ENCODE assay signal across 17 mouse cellular contexts in the genomic region with DNA sequence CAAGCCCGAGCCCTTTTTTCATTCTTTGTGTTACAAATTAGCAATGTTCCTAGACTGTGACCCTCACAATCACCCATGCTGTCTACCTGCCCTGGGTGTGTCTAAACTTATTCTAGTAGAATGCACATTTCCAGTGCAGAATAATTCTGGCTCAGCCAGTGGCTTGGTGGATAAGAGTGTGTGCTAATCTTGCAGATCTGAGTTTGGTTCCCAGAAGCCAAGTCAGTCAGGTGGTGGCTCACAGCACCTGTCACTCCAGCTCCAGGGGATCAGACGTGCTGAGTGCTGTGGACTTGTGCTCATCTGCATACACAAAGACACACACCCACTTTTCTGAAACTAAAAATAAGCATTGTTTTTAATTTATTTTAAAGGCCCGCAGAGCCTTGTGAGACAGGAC. TPM values are rescaled to one million over a fixed set of nuclear protein-coding genes. Genes with fewer than 3 reads are reported as not detected.
DNase-seq lines count a peak whose midpoint lies in the region; TF ChIP-seq lines count a peak whose summit lies in the region.
"Had no signal": no experiment of that assay in that cellular context is flagged by ENCODE, and none has a peak within 500 bp of the region (broad histone marks: within the 10 kb centered on the region; RNA-seq: fewer than 3 reads in every experiment).

No protein-coding gene starts in this region.

- peak; percentile 17 for DNase-seq in gastrocnemius, adult 2 months
- DNase-seq in gastrocnemius, postnatal 4 days (ENCODE audit: low spot score in 2 of 2) = no peak
- DNase-seq in ES-CJ7 (ENCODE audit: low read depth, low spot score) = peak; percentile 44
- DNase-seq in ZHBTc4 (ENCODE audit: low read depth, low spot score) = peak; percentile 64
- DNase-seq in skeletal muscle tissue, adult 2 months (ENCODE audit: low read depth, low spot score) = peak; percentile 11
- no peak for DNase-seq in embryo, embryonic 10.5 days (ENCODE audit: low spot score)
- no peak for DNase-seq in adrenal gland, adult 2 months
- DNase-seq: adrenal gland, adult 8-10 months; cerebellum, adult 18-20 months; cerebellum, adult 9-11 months; cerebellum, postnatal 36 days; gastrocnemius, postnatal 14 days had no signal

- no peak for TF ChIP-seq CTCF in gastrocnemius, adult 2 months (IDR thresholded peaks at IDR 0.05)

- no peak overlapping the region for H3K4me3 ChIP-seq in gastrocnemius, adult 2 months
- H3K4me3 ChIP-seq: forebrain, embryonic 15.5 days; heart, embryonic 12.5 days; hindbrain, embryonic 10.5 days; hindbrain, embryonic 15.5 days had no signal

- intact Hi-C loops in gastrocnemius, adult 2 months (cut with DNase I) = no loop called here

- H3K27ac ChIP-seq in gastrocnemius, adult 2 months = no peak overlapping the region
- H3K27ac ChIP-seq: forebrain, embryonic 15.5 days; hindbrain, embryonic 10.5 days; hindbrain, embryonic 15.5 days had no signal

RNA-seq across cellular contexts. Expression of gene Gkap1, which starts 38.3 kb away (rescaled TPM):
- 10 to 100 TPM; 27.5 to 31.9 TPM for total RNA-seq in gastrocnemius, adult 2 months (2021)
- 10 to 100 TPM; 35.1 to 40.8 TPM for total RNA-seq in gastrocnemius, postnatal 4 days (2021)
- 10 to 100 TPM; 48.1 to 53.5 TPM for total RNA-seq in adrenal gland, adult 2 months (2021)
- polyA plus RNA-seq in adrenal gland, adult 2 months (2012; rRNA removed) = 12.1 and 20.3 TPM in 2 replicates

RNA-seq across cellular contexts. Expression of gene Kif27, which starts 45.2 kb away (rescaled TPM):
- under 1 TPM in 1 of 2 experiments, not detected in 1; 0.08 TPM for total RNA-seq in gastrocnemius, adult 2 months (2021)
- total RNA-seq in gastrocnemius, postnatal 4 days (2021) = 1 to 10 TPM in 1 of 2 experiments, under 1 TPM in 1; 0.81 to 1.0 TPM
- total RNA-seq in adrenal gland, adult 2 months (2021) = 1 to 10 TPM in 1 of 2 experiments, under 1 TPM in 1; 0.63 to 1.1 TPM
- 0.08 and 0.11 TPM in 2 replicates for polyA plus RNA-seq in adrenal gland, adult 2 months (2012; rRNA removed)
- total RNA-seq: granulocyte monocyte progenitor cell, adult 5-6 weeks had no signal

Comparison
In these comparisons a context has a peak if more than half of its experiments do, and no peak if none do; other contexts are left out.
1. DNase-seq: peak in gastrocnemius, adult 2 months (single experiment), ES-CJ7 (single experiment), ZHBTc4 (single experiment) and skeletal muscle tissue, adult 2 months (single experiment); none in gastrocnemius, postnatal 4 days (0 of 2), embryo, embryonic 10.5 days (single experiment) and adrenal gland, adult 2 months (single experiment).